Mouse (Mus musculus) stomach, postnatal 0 days (tissue): ENCODE data around the gene B3gnt4. TPM values are rescaled to one million over a fixed set of nuclear protein-coding genes. Genes with fewer than 3 reads are reported as not detected.

ENCODE experiments used
- ATAC-seq: fragments of 200-750 bp; cut with Nextera tagmentation; 2 replicates; pipeline ENCODE4 v1.8.0; 2017; ENCODE audit not compliant: low FRiP score, low TSS enrichment
- DNase-seq: peaks from one replicate; pipeline ENCODE4 v3.0.0-alpha.2; 2016; ENCODE audit warnings: low spot score
- H3K27ac ChIP-seq: fragments of 300-500 bp; sonication (generic); replicated peaks from 2 replicates; pipeline ENCODE4 v1.5.1; 2014; ENCODE audit warnings: mild to moderate bottlenecking, control low read depth
- H3K27me3 ChIP-seq: fragments of 300-500 bp; sonication (generic); 2 replicates; pipeline ENCODE4 v1.6.1; 2014; ENCODE audit warnings: low read length; ENCODE audit not compliant: control insufficient read depth, insufficient read depth
- H3K36me3 ChIP-seq: fragments of 300-500 bp; sonication (generic); 2 replicates; pipeline ENCODE4 v1.6.1; 2014; ENCODE audit warnings: low read length, mixed read lengths; ENCODE audit not compliant: control insufficient read depth, insufficient read depth
- H3K4me1 ChIP-seq: fragments of 300-500 bp; sonication (generic); replicated peaks from 2 replicates; pipeline ENCODE4 v1.6.1; 2014; ENCODE audit warnings: antibody characterized with exemption; ENCODE audit not compliant: control insufficient read depth, insufficient read depth
- H3K4me2 ChIP-seq: fragments of 300-500 bp; sonication (generic); replicated peaks from 2 replicates; pipeline ENCODE4 v1.6.1; 2014; ENCODE audit warnings: low read depth, mild to moderate bottlenecking, control low read depth, moderate library complexity
- H3K4me3 ChIP-seq: fragments of 300-500 bp; sonication (generic); 2 replicates; pipeline ENCODE4 v1.5.1; 2014; ENCODE audit warnings: low read depth, low read length, control low read depth
- H3K9ac ChIP-seq: fragments of 300-500 bp; sonication (generic); 2 replicates; pipeline ENCODE4 v1.6.1; 2014; ENCODE audit warnings: mild to moderate bottlenecking, low read length, control low read depth, mixed read lengths
- H3K9me3 ChIP-seq: fragments of 300-500 bp; sonication (generic); 2 replicates; pipeline ENCODE4 v1.6.1; 2016; ENCODE audit warnings: low read length; ENCODE audit not compliant: control insufficient read depth
- CTCF ChIP-seq: IDR thresholded peaks from 2 replicates; pipeline ENCODE4 v1.5.1; 2016; ENCODE audit warnings: antibody characterized with exemption, low read depth, mild to moderate bottlenecking, moderate library complexity
- EP300 ChIP-seq: optimal IDR thresholded peaks from 2 replicates; pipeline ENCODE3; 2016; ENCODE audit warnings: antibody characterized with exemption
- WGBS: fragments of 180-500 bp; shearing (Covaris S2); extraction: QIAGEN DNeasy Blood & Tissue Kit; methylation state at CpG from one replicate; pipeline ENCODE4 v1.1.7; 2014; 5-methylcytosine and 5-hydroxymethylcytosine counted together
- polyA plus RNA-seq: library from polyadenylated mRNA; unstranded; fragments of >200 nt; fragmentation: Nextera tagmentation; extraction: Ambion mirVana; gene quantifications from 2 replicates; pipeline ENCODE4 v1.2.1, GENCODE M21; 2015

Gene B3gnt4
- polyA plus RNA-seq, 1 experiment from 2014 or later, result 0.13 TPM

DNA sequence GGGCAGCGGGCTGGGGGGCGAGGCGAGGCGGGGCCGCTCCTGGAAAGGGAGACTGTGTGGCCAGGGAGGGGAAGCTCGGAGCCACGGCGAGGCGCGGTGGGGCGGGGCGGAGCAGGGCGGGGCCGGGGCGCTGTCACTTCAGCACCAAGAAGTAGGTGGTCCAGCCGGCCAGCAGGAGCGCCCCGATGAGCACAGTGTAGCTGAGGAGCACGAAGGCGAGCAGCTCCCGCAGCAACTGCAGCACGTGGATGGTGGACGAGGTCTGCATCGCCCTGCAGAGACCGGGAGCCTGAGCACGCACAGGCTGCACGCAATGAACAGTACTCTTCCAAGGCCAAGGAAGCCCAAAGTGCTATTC is 14.1 kb downstream of the B3gnt4 start:
- 0 out of 2 replicates have a peak, but pooled peaks cover 5% of the 10 kb centered on the region for H3K4me1 ChIP-seq
- no peak overlapping the region for H3K9ac ChIP-seq
- TF ChIP-seq EP300 (no peak), CTCF (peak; percentile 43)
- no peaks in the 10 kb centered on the region for H3K27me3 ChIP-seq
- peak overlapping the region; percentile 94 for H3K4me3 ChIP-seq
- 3% methylated on average over 23 of the region's 27 CpGs for WGBS
- H3K4me2 ChIP-seq, result peak overlapping the region; percentile 99
- ATAC-seq (peak; percentile 95), DNase-seq (no peak)
- no peaks in the 10 kb centered on the region for H3K9me3 ChIP-seq
- 0 out of 2 replicates have a peak, but pooled peaks cover 3% of the 10 kb centered on the region for H3K36me3 ChIP-seq
- H3K27ac ChIP-seq, result no peak overlapping the region

GRCm38 (mm10) chr5:123525281-123525680 is 15.0 kb downstream of the B3gnt4 start, which contains the start of gene Gm49027:
Gene Gm49027, minus strand, starts transcription at chr5:123525488.
- Histone ChIP-seq H3K9ac (no peak within 1 kb of the TSS), H3K4me1 (0 out of 2 replicates have a peak, but pooled peaks cover 5% of the 10 kb centered on the region), H3K36me3 (0 out of 2 replicates have a peak, but pooled peaks cover 6% of the 10 kb centered on the region), H3K9me3 (no peaks in the 10 kb centered on the region), H3K4me2 (peak within 1 kb of the TSS; percentile 99), H3K27me3 (no peaks in the 10 kb centered on the region), H3K4me3 (peak within 1 kb of the TSS; percentile 94), H3K27ac (no peak within 1 kb of the TSS)
- no peak for DNase-seq
- TF ChIP-seq EP300, result no peak
- no peak for TF ChIP-seq CTCF
- ATAC-seq, result no peak
- WGBS, result 86% methylated on average over 7 of the region's 7 CpGs

GRCm38 (mm10) chr5:123525916-123526495 is 15.7 kb downstream of the B3gnt4 start:
- TF ChIP-seq EP300 (no peak), CTCF (no peak)

GRCm38 (mm10) chr5:123528641-123529040 is 18.4 kb downstream of the B3gnt4 start:
- Histone ChIP-seq H3K9me3 (no peaks in the 10 kb centered on the region), H3K9ac (no peak overlapping the region), H3K36me3 (peaks cover 22% of the 10 kb centered on the region), H3K27me3 (no peaks in the 10 kb centered on the region), H3K4me1 (0 out of 2 replicates have a peak, but pooled peaks cover 2% of the 10 kb centered on the region), H3K27ac (no peak overlapping the region), H3K4me3 (no peak overlapping the region), H3K4me2 (no peak overlapping the region)
- DNase-seq (no peak), ATAC-seq (no peak)
- TF ChIP-seq EP300 (no peak), CTCF (no peak)
- WGBS, result 67% methylated on average over 7 of the region's 7 CpGs

More at GRCm38 (mm10) chr5:123525916-123526495, 15.7 kb downstream of the B3gnt4 start:
- 90% methylated on average over 9 of the region's 9 CpGs for WGBS
- ATAC-seq (no peak), DNase-seq (no peak)
- H3K4me1 ChIP-seq, result 0 out of 2 replicates have a peak, but pooled peaks cover 5% of the 10 kb centered on the region
- H3K4me2 ChIP-seq, result no peak overlapping the region
- no peak overlapping the region for H3K9ac ChIP-seq
- H3K4me3 ChIP-seq, result no peak overlapping the region
- H3K27me3 ChIP-seq, result no peaks in the 10 kb centered on the region
- no peak overlapping the region for H3K27ac ChIP-seq
- peaks cover 7% of the 10 kb centered on the region; the same call in 1 of the 2 replicates for H3K36me3 ChIP-seq
- no peaks in the 10 kb centered on the region for H3K9me3 ChIP-seq

DNA sequence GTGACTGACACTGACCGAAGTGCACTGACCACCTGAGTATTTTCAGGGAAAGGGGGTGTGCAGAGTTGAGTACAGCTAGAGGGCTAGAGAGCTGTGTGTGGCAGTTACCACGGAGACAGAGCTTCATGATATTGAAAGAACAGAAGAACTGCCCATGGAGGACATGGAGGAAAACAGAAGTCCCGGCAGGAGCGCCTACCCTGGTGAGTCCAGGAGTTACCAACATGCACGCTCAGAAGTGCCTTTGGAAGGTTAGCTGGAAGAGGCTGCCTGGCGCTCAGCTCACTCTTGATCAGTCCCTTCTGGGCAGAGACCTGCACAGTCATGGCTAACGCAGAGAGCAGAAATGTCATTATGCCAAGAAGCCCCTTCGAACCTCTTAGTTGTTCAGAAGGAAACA is 19.8 kb downstream of the B3gnt4 start:
- 86% methylated on average over 8 of the region's 8 CpGs for WGBS
- TF ChIP-seq CTCF (no peak), EP300 (no peak)
- Histone ChIP-seq H3K36me3 (peaks cover 25% of the 10 kb centered on the region), H3K27me3 (no peaks in the 10 kb centered on the region), H3K4me3 (no peak overlapping the region), H3K9me3 (no peaks in the 10 kb centered on the region), H3K4me1 (no peaks in the 10 kb centered on the region), H3K9ac (no peak overlapping the region), H3K27ac (no peak overlapping the region), H3K4me2 (no peak overlapping the region)
- no peak for DNase-seq
- no peak for ATAC-seq

GRCm38 (mm10) chr5:123533801-123534200 is 23.5 kb downstream of the B3gnt4 start:
- Histone ChIP-seq H3K9ac (no peak overlapping the region), H3K4me1 (no peaks in the 10 kb centered on the region), H3K36me3 (peaks cover 27% of the 10 kb centered on the region), H3K27me3 (no peaks in the 10 kb centered on the region), H3K9me3 (no peaks in the 10 kb centered on the region), H3K27ac (no peak overlapping the region), H3K4me3 (no peak overlapping the region), H3K4me2 (no peak overlapping the region)
- WGBS, result 96% methylated on average over 10 of the region's 10 CpGs
- TF ChIP-seq CTCF (no peak), EP300 (no peak)
- DNase-seq (no peak), ATAC-seq (no peak)
